Mouse (Mus musculus) adrenal gland, adult 2 months (tissue): ENCODE measurements around the gene Pax7. TPM values are rescaled to one million over a fixed set of nuclear protein-coding genes. Genes with fewer than 3 reads are reported as not detected.
A peak's percentile ranks its signal among the peaks of the same experiment; 100 is the strongest.

Source experiments
- DNase-seq: peaks from one replicate; pipeline ENCODE4 v3.0.0; 2021
- polyA plus RNA-seq: library from polyadenylated mRNA; depleted of rRNA; stranded (reverse); fragments of >200 nt; gene quantifications from 2 replicates; pipeline ENCODE4 v1.2.3, GENCODE M21; 2012
- total RNA-seq, 2 experiments: library from RNA; stranded (reverse); gene quantifications; 2 replicates each; pipeline ENCODE4 v1.2.3; 2021

Gene Pax7
- total and polyA plus RNA-seq, 3 experiments, result not detected

- no peak for DNase-seq
Measured at GRCm38 (mm10) chr4:139830581-139831387, 2.5 kb downstream of the Pax7 start.

- no peak for DNase-seq
Measured at GRCm38 (mm10) chr4:139830053-139830452, 3.3 kb downstream of the Pax7 start.

- DNase-seq, result no peak
Measured at GRCm38 (mm10) chr4:139828871-139829590, 4.3 kb downstream of the Pax7 start.

- DNase-seq, result no peak
Measured at GRCm38 (mm10) chr4:139828283-139828678, 5.0 kb downstream of the Pax7 start.

- no peak for DNase-seq
Measured at GRCm38 (mm10) chr4:139827501-139828282, 5.6 kb downstream of the Pax7 start.

GRCm38 (mm10) chr4:139826231-139826630, 7.1 kb downstream of the Pax7 start:
- no peak for DNase-seq

- no peak for DNase-seq
Measured at GRCm38 (mm10) chr4:139825326-139826112, 7.8 kb downstream of the Pax7 start.

GRCm38 (mm10) chr4:139824572-139825325, 8.6 kb downstream of the Pax7 start:
- no peak for DNase-seq

GRCm38 (mm10) chr4:139823870-139824472, 9.4 kb downstream of the Pax7 start:
- DNase-seq, result no peak

GRCm38 (mm10) chr4:139823138-139823869, 10.0 kb downstream of the Pax7 start:
- DNase-seq, result no peak

GRCm38 (mm10) chr4:139822214-139823137, 10.9 kb downstream of the Pax7 start:
- DNase-seq, result no peak

GRCm38 (mm10) chr4:139821491-139822160, 11.7 kb downstream of the Pax7 start:
- peak; percentile 29 for DNase-seq

- no peak for DNase-seq
Measured at GRCm38 (mm10) chr4:139821071-139821470, 12.3 kb downstream of the Pax7 start.

GRCm38 (mm10) chr4:139819411-139820030, 13.8 kb downstream of the Pax7 start:
- DNase-seq, result no peak

GRCm38 (mm10) chr4:139818163-139818562, 15.2 kb downstream of the Pax7 start:
- DNase-seq, result no peak

- DNase-seq, result no peak
Measured at GRCm38 (mm10) chr4:139813371-139813960, 19.9 kb downstream of the Pax7 start.

- no peak for DNase-seq
Measured at GRCm38 (mm10) chr4:139811901-139812300, 21.4 kb downstream of the Pax7 start.
